In the genomic region with DNA sequence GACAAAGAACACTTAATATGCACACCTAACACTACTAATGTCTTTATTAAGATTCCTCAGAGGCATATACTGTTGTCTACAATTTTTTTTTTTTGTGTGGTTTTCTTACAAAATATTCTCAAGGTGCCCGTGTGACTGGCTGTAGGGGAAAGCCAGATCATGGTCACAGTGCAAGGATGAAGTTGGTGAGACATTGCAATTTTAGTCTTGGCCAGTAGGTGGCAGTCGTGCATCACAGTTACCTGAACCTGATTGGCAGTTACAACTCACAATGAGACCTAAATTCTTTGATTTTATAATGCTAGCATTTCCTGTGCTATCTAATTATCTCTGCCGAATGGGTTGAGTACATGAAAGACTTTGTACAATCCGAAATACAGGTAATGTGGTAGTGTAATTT, we compare ENCODE assay signal across 8 mouse cellular contexts.
A peak's percentile ranks its signal among the peaks of the same experiment; 100 is the strongest.
DNase-seq lines count a peak whose midpoint lies in the region; ATAC-seq and TF ChIP-seq lines count a peak whose summit lies in the region.

No protein-coding gene starts in this region.

- H3K4me1 ChIP-seq in ES-E14 (ENCODE audit: control insufficient read depth in 2 of 2, insufficient read depth in 2 of 2, low read length in 2 of 2, poor library complexity in 1 of 2), result 0 out of 4 replicates have a peak, but pooled peaks cover 0 to 4% of the 10 kb centered on the region in 2 experiments
- H3K4me1 ChIP-seq in embryonic facial prominence, embryonic 14.5 days (ENCODE audit: control insufficient read depth, insufficient read depth, low read length), result no peaks in the 10 kb centered on the region

- H3K4me3 ChIP-seq in ES-E14 (ENCODE audit: insufficient read depth in 1 of 2, low read depth in 1 of 2, low read length in 2 of 2, poor library complexity in 1 of 2, severe bottlenecking in 1 of 2), result no peak overlapping the region
- no peak overlapping the region for H3K4me3 ChIP-seq in embryonic facial prominence, embryonic 14.5 days (ENCODE audit: low read depth, low read length)

- H3K9ac ChIP-seq in ES-E14 (ENCODE audit: insufficient read depth, low read depth, low read length, poor library complexity, severe bottlenecking), result no peak overlapping the region
- no peak overlapping the region for H3K9ac ChIP-seq in embryonic facial prominence, embryonic 14.5 days (ENCODE audit: low read depth, low read length)

- 0 out of 2 replicates have a peak, but pooled peaks cover 3% of the 10 kb centered on the region for H3K9me3 ChIP-seq in ES-E14 (ENCODE audit: control insufficient read depth, insufficient read depth, low read depth, low read length)
- no peaks in the 10 kb centered on the region for H3K9me3 ChIP-seq in embryonic facial prominence, embryonic 14.5 days (ENCODE audit: control insufficient read depth, low read length)

- H3K36me3 ChIP-seq in ES-E14 (ENCODE audit: control insufficient read depth, insufficient read depth, low read length, poor library complexity, severe bottlenecking), result no peaks in the 10 kb centered on the region
- no peaks in the 10 kb centered on the region for H3K36me3 ChIP-seq in embryonic facial prominence, embryonic 14.5 days (ENCODE audit: control insufficient read depth, insufficient read depth, low read length)

- no peak overlapping the region for H3K4me2 ChIP-seq in embryonic facial prominence, embryonic 14.5 days (ENCODE audit: low read depth, low read length)

- intact Hi-C loops in heart, postnatal 36 days (cut with DNase I), result loop anchor here (5.0 to 10.0 kb wide), 2 partner anchors 1652 to 1724 kb away; no protein-coding TSS in a partner anchor

- H3K27me3 ChIP-seq in embryonic facial prominence, embryonic 14.5 days (replicated peaks; ENCODE audit: control insufficient read depth, insufficient read depth, low read length), result no peaks in the 10 kb centered on the region

- peak; percentile 68; the same call in 1 of the 2 replicates for ATAC-seq in embryonic facial prominence, embryonic 14.5 days (ENCODE audit: low read depth)
- no peak for ATAC-seq in erythroid progenitor cell, adult 5-6 weeks (replicated peaks; ENCODE audit: low FRiP score, poor library complexity, severe bottlenecking)

- in situ Hi-C loops in ES-E14 (cut with MboI; ENCODE audit: low sequenced_read_pairs in 2 of 2, unreplicated experiment in 2 of 2), result loop anchor here in 1 of 2 experiments (25.0 kb wide), 1 partner anchor 878 kb away; no protein-coding TSS in a partner anchor

- 7% methylated on average over 4 of the region's 4 CpGs for WGBS in embryonic facial prominence, embryonic 14.5 days

- H3K27ac ChIP-seq in ES-E14 (ENCODE audit: insufficient read depth, low read depth, low read length, poor library complexity, severe bottlenecking), result no peak overlapping the region
- H3K27ac ChIP-seq in embryonic facial prominence, embryonic 14.5 days (replicated peaks; ENCODE audit: low read depth, low read length), result no peak overlapping the region

- DNase-seq in ES-E14 (ENCODE audit: low read depth, low spot score), result peak; percentile 60
- DNase-seq in adrenal gland, postnatal 36 days, result peak; percentile 63 to 68
- DNase-seq in embryonic facial prominence, embryonic 14.5 days (ENCODE audit: low spot score), result peak; percentile 49
- DNase-seq in heart, postnatal 36 days, result peak; percentile 46 to 69
- peak; percentile 84 to 88 for DNase-seq in layer of hippocampus, postnatal 10 days (ENCODE audit: low spot score in 2 of 2)
- DNase-seq in lung, postnatal 4 days, result peak; percentile 23 to 54
- DNase-seq in right cerebral cortex, postnatal 14 days, result peak; percentile 69

TF ChIP-seq in ES-E14, 5 proteins besides CTCF, POLR2A, EP300 and RAD21:
- TF ChIP-seq HCFC1 (IDR thresholded peaks at IDR 0.05; ENCODE audit: borderline replicate concordance, insufficient read depth, low read length), result no peak
- peak; percentile 97 for TF ChIP-seq ZC3H11A (IDR thresholded peaks at IDR 0.05; ENCODE audit: borderline replicate concordance, low read depth, low read length)
